7 mouse cellular contexts compared by ENCODE assay signal in the genomic region with DNA sequence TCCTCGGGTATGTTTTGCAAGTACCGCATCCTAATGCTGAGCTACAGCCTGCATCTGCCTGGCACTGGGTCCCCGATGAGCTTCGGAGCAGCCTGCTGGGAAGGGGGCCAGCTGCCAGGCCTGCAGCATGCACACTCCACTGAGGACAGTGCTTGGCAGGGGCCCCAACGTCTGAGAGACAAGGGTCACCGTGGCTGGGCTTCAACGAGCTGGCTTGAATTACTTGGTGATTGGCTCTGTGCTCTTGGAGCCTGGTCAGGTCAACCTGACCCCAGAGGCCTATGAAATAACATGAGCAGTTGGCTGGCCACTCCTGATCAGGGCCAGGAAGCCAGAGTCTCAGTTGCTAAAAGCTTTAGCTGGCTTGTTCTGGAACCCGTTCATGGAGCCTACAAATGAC.
DNase-seq lines count a peak whose midpoint lies in the region; ATAC-seq lines count a peak whose summit lies in the region.

No protein-coding gene starts in this region.

- WGBS in forebrain, embryonic 15.5 days: 34% methylated on average over 8 of the region's 8 CpGs

- no peaks in the 10 kb centered on the region for H3K9me3 ChIP-seq in forebrain, embryonic 15.5 days

- DNase-seq in NIH3T3 (ENCODE audit: low read depth): peak; percentile 30
- peak; percentile 86 for DNase-seq in adrenal gland, postnatal 10 days
- DNase-seq in heart, postnatal 36 days: peak; percentile 73 to 81
- DNase-seq in left cerebral cortex, adult 18-20 months (ENCODE audit: low spot score in 2 of 2): peak; percentile 36 to 60
- DNase-seq in ovary, adult 18-20 months (ENCODE audit: low spot score): peak; percentile 91
- no peak for DNase-seq in T-cell, adult 2 months (ENCODE audit: low spot score)

- H3K4me3 ChIP-seq in forebrain, embryonic 15.5 days: no peak overlapping the region

- peak; percentile 75 for ATAC-seq in forebrain, embryonic 15.5 days (replicated peaks)

- no peaks in the 10 kb centered on the region for H3K27me3 ChIP-seq in forebrain, embryonic 15.5 days

- H3K4me2 ChIP-seq in forebrain, embryonic 15.5 days (replicated peaks): no peak overlapping the region

- no peak overlapping the region for H3K27ac ChIP-seq in forebrain, embryonic 15.5 days (replicated peaks)

- intact Hi-C loops in heart, postnatal 36 days (cut with DNase I): loop anchor here (5.0 kb wide), 4 partner anchors 67 to 158 kb away; no protein-coding TSS in a partner anchor

- H3K4me1 ChIP-seq in forebrain, embryonic 15.5 days: peaks cover 5% of the 10 kb centered on the region

- no peak overlapping the region for H3K9ac ChIP-seq in forebrain, embryonic 15.5 days (replicated peaks)

- H3K36me3 ChIP-seq in forebrain, embryonic 15.5 days: no peaks in the 10 kb centered on the region
